Mouse (Mus musculus): ENCODE measurements around the gene Ssh2.

Ssh2 gene

GRCm38 (mm10) chr11:77462283-77463100 lies 246.4 kb downstream of the Ssh2 start, which contains the start of gene Coro6:
Gene Coro6 (plus strand): TSS chr11:77462411.
- peak; percentile 70 for DNase-seq (ENCODE audit: low read depth, low spot score)

- no peak for DNase-seq (ENCODE audit: low read depth, low spot score)
Measured at GRCm38 (mm10) chr11:77463101-77463445, 247.0 kb downstream of the Ssh2 start.

GRCm38 (mm10) chr11:77463786-77464185 lies 247.7 kb downstream of the Ssh2 start:
- no peak for DNase-seq (ENCODE audit: low read depth, low spot score)

- DNase-seq (ENCODE audit: low read depth, low spot score), result no peak
Measured at GRCm38 (mm10) chr11:77464684-77465083, 248.6 kb downstream of the Ssh2 start.

GRCm38 (mm10) chr11:77465111-77465510 lies 249.0 kb downstream of the Ssh2 start:
- DNase-seq (ENCODE audit: low read depth, low spot score), result peak; percentile 59

GRCm38 (mm10) chr11:77466544-77466943 lies 250.5 kb downstream of the Ssh2 start:
- peak; percentile 30 for DNase-seq (ENCODE audit: low read depth, low spot score)

GRCm38 (mm10) chr11:77467157-77467556 lies 251.1 kb downstream of the Ssh2 start:
- DNase-seq (ENCODE audit: low read depth, low spot score), result peak; percentile 73

GRCm38 (mm10) chr11:77467784-77468183 lies 251.7 kb downstream of the Ssh2 start:
- peak; percentile 81 for DNase-seq (ENCODE audit: low read depth, low spot score)

- DNase-seq (ENCODE audit: low read depth, low spot score), result no peak
Measured at GRCm38 (mm10) chr11:77468397-77468796, 252.3 kb downstream of the Ssh2 start.

- peak; percentile 45 for DNase-seq (ENCODE audit: low read depth, low spot score)
Measured at GRCm38 (mm10) chr11:77471407-77471806, 255.3 kb downstream of the Ssh2 start.

GRCm38 (mm10) chr11:77472775-77473174 lies 256.7 kb downstream of the Ssh2 start:
- DNase-seq (ENCODE audit: low read depth, low spot score), result no peak

GRCm38 (mm10) chr11:77476216-77476615 lies 260.1 kb downstream of the Ssh2 start:
- no peak for DNase-seq (ENCODE audit: low read depth, low spot score)

- DNase-seq (ENCODE audit: low read depth, low spot score), result no peak
Measured at GRCm38 (mm10) chr11:77476895-77477294, 260.8 kb downstream of the Ssh2 start.

GRCm38 (mm10) chr11:77483043-77483442 lies 267.0 kb downstream of the Ssh2 start:
- DNase-seq (ENCODE audit: low read depth, low spot score), result no peak

GRCm38 (mm10) chr11:77483510-77484255 lies 267.6 kb downstream of the Ssh2 start:
- peak; percentile 44 for DNase-seq (ENCODE audit: low read depth, low spot score)

- no peak for DNase-seq (ENCODE audit: low read depth, low spot score)
Measured at GRCm38 (mm10) chr11:77485229-77485628, 269.1 kb downstream of the Ssh2 start.

- no peak for DNase-seq (ENCODE audit: low read depth, low spot score)
Measured at GRCm38 (mm10) chr11:77486798-77487197, 270.7 kb downstream of the Ssh2 start.

GRCm38 (mm10) chr11:77488771-77489581 lies 272.9 kb downstream of the Ssh2 start:
- peak; percentile 55 for DNase-seq (ENCODE audit: low read depth, low spot score)

GRCm38 (mm10) chr11:77489591-77490235 lies 273.6 kb downstream of the Ssh2 start, which contains the start of gene Ankrd13b:
Gene Ankrd13b (minus strand): TSS chr11:77489678.
- DNase-seq (ENCODE audit: low read depth, low spot score), result peak; percentile 79

GRCm38 (mm10) chr11:77490451-77490850 lies 274.4 kb downstream of the Ssh2 start:
- DNase-seq (ENCODE audit: low read depth, low spot score), result no peak

GRCm38 (mm10) chr11:77491123-77491501 lies 275.0 kb downstream of the Ssh2 start:
- DNase-seq (ENCODE audit: low read depth, low spot score), result peak; percentile 94

All from R1 (cell line).